Mouse (Mus musculus) intestine, embryonic 14.5 days (tissue): ENCODE data around the gene H2-T3. TPM values are rescaled to one million over a fixed set of nuclear protein-coding genes. Genes with fewer than 3 reads are reported as not detected.

ENCODE experiments used
- ATAC-seq: fragments of 200-750 bp; cut with Nextera tagmentation; replicated peaks from 2 replicates; pipeline ENCODE4 v1.8.0; 2017; ENCODE audit warnings: low read depth, moderate number of reproducible peaks, moderate TSS enrichment, moderate library complexity; ENCODE audit not compliant: low FRiP score, low TSS enrichment
- DNase-seq: peaks from one replicate; pipeline ENCODE4 v3.0.0-alpha.2; 2018; ENCODE audit warnings: low spot score
- H3K27ac ChIP-seq: fragments of 300-500 bp; sonication (generic); 2 replicates; pipeline ENCODE4 v1.5.1; 2014; ENCODE audit warnings: low read depth, mild to moderate bottlenecking, control low read depth
- H3K27me3 ChIP-seq: fragments of 300-500 bp; sonication (generic); replicated peaks from 2 replicates; pipeline ENCODE4 v1.6.1; 2014; ENCODE audit warnings: low read length, control low read depth; ENCODE audit not compliant: control insufficient read depth, insufficient read depth
- H3K36me3 ChIP-seq: fragments of 300-500 bp; sonication (generic); 2 replicates; pipeline ENCODE4 v1.6.1; 2014; ENCODE audit warnings: low read length, control low read depth; ENCODE audit not compliant: control insufficient read depth, insufficient read depth
- H3K4me1 ChIP-seq: fragments of 300-500 bp; sonication (generic); replicated peaks from 2 replicates; pipeline ENCODE4 v1.6.1; 2014; ENCODE audit warnings: low read length, control low read depth, mixed read lengths; ENCODE audit not compliant: control insufficient read depth, insufficient read depth
- H3K4me2 ChIP-seq: fragments of 300-500 bp; sonication (generic); 2 replicates; pipeline ENCODE4 v1.6.1; 2014; ENCODE audit warnings: low read length
- H3K4me3 ChIP-seq: fragments of 300-500 bp; sonication (generic); 2 replicates; pipeline ENCODE4 v1.5.1; 2014; ENCODE audit warnings: low read depth, low read length, control low read depth, mixed read lengths
- H3K9ac ChIP-seq: fragments of 300-500 bp; sonication (generic); 2 replicates; pipeline ENCODE4 v1.6.1; 2014; ENCODE audit warnings: mild to moderate bottlenecking, low read length
- H3K9me3 ChIP-seq: fragments of 300-500 bp; sonication (generic); 2 replicates; pipeline ENCODE4 v1.6.1; 2016; ENCODE audit warnings: low read length, control low read depth; ENCODE audit not compliant: control insufficient read depth
- WGBS: fragments of 180-500 bp; shearing (Covaris S2); extraction: QIAGEN DNeasy Blood & Tissue Kit; methylation state at CpG from one replicate; pipeline ENCODE4 v1.1.7; 2014; 5-methylcytosine and 5-hydroxymethylcytosine counted together
- polyA plus RNA-seq: library from polyadenylated mRNA; unstranded; fragments of >200 nt; fragmentation: Nextera tagmentation; extraction: Ambion mirVana; gene quantifications from 2 replicates; pipeline ENCODE4 v1.2.1, GENCODE M21; 2014

The H2-T3 gene
- polyA plus RNA-seq, 1 experiment from 2014 or later = 8.2 TPM

GRCm38 (mm10) chr17:36218594-36219155, 28.6 kb upstream of the H2-T3 start:
- WGBS = 60% methylated on average over 5 of the region's 5 CpGs
- Histone ChIP-seq H3K4me2 (no peak overlapping the region), H3K27me3 (peaks cover 68% of the 10 kb centered on the region), H3K4me1 (no peaks in the 10 kb centered on the region), H3K36me3 (no peaks in the 10 kb centered on the region), H3K9me3 (no peaks in the 10 kb centered on the region), H3K9ac (no peak overlapping the region), H3K4me3 (no peak overlapping the region), H3K27ac (no peak overlapping the region)
- no peak for ATAC-seq
- no peak for DNase-seq

- no peaks in the 10 kb centered on the region for H3K36me3 ChIP-seq
- peaks cover 75% of the 10 kb centered on the region for H3K27me3 ChIP-seq
- DNase-seq = no peak
- no peaks in the 10 kb centered on the region for H3K9me3 ChIP-seq
- no peak overlapping the region for H3K4me3 ChIP-seq
- no peak overlapping the region for H3K27ac ChIP-seq
- no peak overlapping the region for H3K9ac ChIP-seq
- no peak overlapping the region for H3K4me2 ChIP-seq
- H3K4me1 ChIP-seq = no peaks in the 10 kb centered on the region
- WGBS = 4% methylated on average over 20 of the region's 20 CpGs
- ATAC-seq = no peak
Observed at GRCm38 (mm10) chr17:36215586-36215985, 25.5 kb upstream of the H2-T3 start.

- no peak overlapping the region for H3K9ac ChIP-seq
- no peak overlapping the region for H3K27ac ChIP-seq
- no peak overlapping the region for H3K4me2 ChIP-seq
- DNase-seq (no peak), ATAC-seq (no peak)
- H3K36me3 ChIP-seq = no peaks in the 10 kb centered on the region
- H3K4me1 ChIP-seq = no peaks in the 10 kb centered on the region
- peaks cover 70% of the 10 kb centered on the region for H3K27me3 ChIP-seq
- no peaks in the 10 kb centered on the region for H3K9me3 ChIP-seq
- H3K4me3 ChIP-seq = no peak overlapping the region
Observed at GRCm38 (mm10) chr17:36206846-36207245, 16.8 kb upstream of the H2-T3 start.

- Histone ChIP-seq H3K27ac (no peak overlapping the region), H3K9ac (no peak overlapping the region), H3K4me3 (peak overlapping the region; percentile 27), H3K4me2 (peak overlapping the region; percentile 49), H3K36me3 (no peaks in the 10 kb centered on the region), H3K4me1 (no peaks in the 10 kb centered on the region), H3K27me3 (peaks cover 62% of the 10 kb centered on the region), H3K9me3 (no peaks in the 10 kb centered on the region)
- ATAC-seq (no peak), DNase-seq (no peak)
- under 1% methylated on average over 40 of the region's 41 CpGs for WGBS
Observed at GRCm38 (mm10) chr17:36205862-36206261, 15.8 kb upstream of the H2-T3 start.

GRCm38 (mm10) chr17:36205456-36205855, 15.4 kb upstream of the H2-T3 start:
- H3K27ac ChIP-seq = no peak overlapping the region
- H3K4me2 ChIP-seq = peak overlapping the region; percentile 49
- no peaks in the 10 kb centered on the region for H3K4me1 ChIP-seq
- no peaks in the 10 kb centered on the region for H3K36me3 ChIP-seq
- peaks cover 62% of the 10 kb centered on the region for H3K27me3 ChIP-seq
- DNase-seq = no peak
- H3K9ac ChIP-seq = no peak overlapping the region
- no peak for ATAC-seq
- H3K9me3 ChIP-seq = no peaks in the 10 kb centered on the region
- WGBS = 3% methylated on average over 15 of the region's 15 CpGs
- H3K4me3 ChIP-seq = peak overlapping the region; percentile 27

- Histone ChIP-seq H3K36me3 (no peaks in the 10 kb centered on the region), H3K4me3 (no peak overlapping the region), H3K9me3 (no peaks in the 10 kb centered on the region), H3K4me2 (no peak overlapping the region), H3K4me1 (no peaks in the 10 kb centered on the region), H3K27me3 (peaks cover 48% of the 10 kb centered on the region), H3K9ac (no peak overlapping the region), H3K27ac (no peak overlapping the region)
- WGBS = 86% methylated on average over 2 of the region's 2 CpGs
- ATAC-seq = no peak
- DNase-seq = no peak
Observed at GRCm38 (mm10) chr17:36201851-36202250, 11.8 kb upstream of the H2-T3 start.

- WGBS = 16% methylated on average over 5 of the region's 5 CpGs
- H3K4me3 ChIP-seq = no peak overlapping the region
- DNase-seq = no peak
- no peak overlapping the region for H3K9ac ChIP-seq
- H3K9me3 ChIP-seq = no peaks in the 10 kb centered on the region
- no peak overlapping the region for H3K4me2 ChIP-seq
- peaks cover 14% of the 10 kb centered on the region for H3K27me3 ChIP-seq
- H3K4me1 ChIP-seq = no peaks in the 10 kb centered on the region
- no peak for ATAC-seq
- no peak overlapping the region for H3K27ac ChIP-seq
- H3K36me3 ChIP-seq = no peaks in the 10 kb centered on the region
Observed at GRCm38 (mm10) chr17:36198317-36198716, 8.2 kb upstream of the H2-T3 start.

GRCm38 (mm10) chr17:36194471-36194870, 4.4 kb upstream of the H2-T3 start:
- Histone ChIP-seq H3K27me3 (peaks cover 8% of the 10 kb centered on the region), H3K9ac (no peak overlapping the region)

GRCm38 (mm10) chr17:36193546-36194141, 3.6 kb upstream of the H2-T3 start:
- H3K4me1 ChIP-seq = no peaks in the 10 kb centered on the region
- no peaks in the 10 kb centered on the region for H3K36me3 ChIP-seq
- no peak overlapping the region for H3K4me2 ChIP-seq
- no peak overlapping the region for H3K9ac ChIP-seq
- H3K27me3 ChIP-seq = peaks cover 17% of the 10 kb centered on the region
- WGBS = 30% methylated on average over 8 of the region's 8 CpGs
- no peak overlapping the region for H3K27ac ChIP-seq
- no peaks in the 10 kb centered on the region for H3K9me3 ChIP-seq
- no peak overlapping the region for H3K4me3 ChIP-seq
- ATAC-seq (0 out of 2 replicates have a peak, but pooled peaks have one; percentile 44), DNase-seq (peak; percentile 91)

More at GRCm38 (mm10) chr17:36194471-36194870, 4.4 kb upstream of the H2-T3 start:
- no peaks in the 10 kb centered on the region for H3K9me3 ChIP-seq
- no peak for DNase-seq
- no peak overlapping the region for H3K27ac ChIP-seq
- no peak for ATAC-seq
- H3K4me2 ChIP-seq = no peak overlapping the region
- H3K36me3 ChIP-seq = no peaks in the 10 kb centered on the region
- H3K4me3 ChIP-seq = no peak overlapping the region
- no peaks in the 10 kb centered on the region for H3K4me1 ChIP-seq
- 52% methylated on average over 6 of the region's 6 CpGs for WGBS
